Mouse (Mus musculus) E14TG2a.4 (cell line): ENCODE results near the gene Nudt14.

Experiments
- H3K27me3 ChIP-seq: 2 replicates; pipeline ENCODE4 v1.6.1; 2014; ENCODE audit warnings: low read length, control low read depth; ENCODE audit not compliant: insufficient read depth
- H3K36me3 ChIP-seq: 2 replicates; pipeline ENCODE4 v1.6.1; 2014; ENCODE audit warnings: low read length, control low read depth; ENCODE audit not compliant: insufficient read depth
- H3K4me1 ChIP-seq: replicated peaks from 2 replicates; pipeline ENCODE4 v1.6.1; 2014; ENCODE audit warnings: low read depth, low read length, control low read depth
- H3K4me3 ChIP-seq: replicated peaks from 2 replicates; pipeline ENCODE4 v1.5.1; 2014; ENCODE audit warnings: mild to moderate bottlenecking, low read length
- H3K9me3 ChIP-seq: 2 replicates; pipeline ENCODE4 v1.6.1; 2014; ENCODE audit warnings: low read length, control low read depth
- CTCF ChIP-seq: conservative IDR thresholded peaks from 2 replicates; pipeline ENCODE4 v1.5.1; 2014; ENCODE audit warnings: low read length
- NANOG ChIP-seq: IDR thresholded peaks from 2 replicates; pipeline ENCODE4 v1.6.1; 2014; ENCODE audit warnings: borderline replicate concordance, low read length, mixed read lengths
- POU5F1 ChIP-seq: IDR thresholded peaks from 2 replicates; pipeline ENCODE4 v1.6.1; 2014; ENCODE audit warnings: low read length, borderline replicate concordance

Nudt14 gene

DNA sequence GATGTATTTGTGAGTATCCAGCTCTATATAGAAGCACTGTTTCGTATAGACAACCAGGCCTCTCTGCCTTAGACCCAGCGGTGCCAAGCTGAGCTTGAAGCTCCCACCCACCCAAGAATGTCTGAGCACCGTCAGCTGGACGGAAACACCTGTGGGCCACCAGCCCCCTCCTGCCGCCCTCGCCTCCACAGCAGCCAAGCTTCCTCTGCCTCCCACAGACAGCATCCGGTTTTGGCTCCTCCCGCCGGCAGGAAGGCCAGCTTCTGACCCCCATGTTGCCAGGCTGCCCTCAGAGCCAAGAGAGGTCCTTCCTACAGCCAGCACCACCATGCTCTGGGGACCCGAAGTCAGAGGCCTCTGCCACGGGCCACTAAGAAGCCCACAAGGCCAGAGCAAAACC is 27.4 kb downstream of the Nudt14 start:
- TF ChIP-seq CTCF (no peak), POU5F1 (no peak), NANOG (no peak)
- Histone ChIP-seq H3K4me3 (no peak overlapping the region), H3K4me1 (peaks cover 68% of the 10 kb centered on the region), H3K27me3 (peaks cover 7% of the 10 kb centered on the region; the same call in 1 of the 2 replicates), H3K9me3 (no peaks in the 10 kb centered on the region), H3K36me3 (peaks cover 75% of the 10 kb centered on the region)

DNA sequence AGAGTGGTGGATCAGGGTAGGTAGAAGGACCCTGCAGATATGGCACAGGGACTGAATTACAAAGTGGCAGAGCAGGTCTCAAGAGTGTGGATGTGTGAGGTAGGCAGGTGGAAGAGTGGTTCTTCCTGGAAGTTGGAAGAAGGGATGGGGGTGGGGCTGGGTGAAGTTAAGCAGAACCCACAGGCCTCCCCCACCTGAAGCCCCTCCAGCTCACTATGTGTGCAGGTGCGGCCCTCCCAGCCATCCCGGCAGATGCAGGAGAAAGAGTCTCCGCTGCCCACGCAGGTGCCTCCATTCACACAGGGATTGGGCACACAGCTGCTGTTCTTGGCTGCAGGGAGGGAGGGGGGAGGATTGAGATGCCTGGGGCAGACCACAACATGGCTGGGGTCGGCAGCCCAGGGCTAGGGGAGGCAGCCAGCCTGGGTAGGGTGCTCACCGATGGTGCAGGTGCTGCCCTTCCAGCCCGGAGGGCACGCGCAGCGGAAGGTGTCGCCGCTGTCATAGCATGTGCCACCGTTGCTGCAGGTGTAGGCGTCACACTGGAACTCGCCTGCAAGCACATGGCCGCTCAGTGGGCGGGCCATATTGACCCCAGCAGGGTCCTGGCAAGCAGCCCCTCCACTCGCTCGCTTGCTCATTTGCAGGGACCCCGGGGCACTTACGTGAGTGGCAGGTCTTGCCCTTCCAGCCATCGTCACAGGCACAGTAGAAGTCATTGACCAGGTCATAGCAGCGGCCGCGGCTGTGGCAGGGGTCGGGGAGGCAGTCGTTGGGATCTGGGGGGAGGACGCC is 28.8 kb downstream of the Nudt14 start:
- no peaks in the 10 kb centered on the region for H3K9me3 ChIP-seq
- H3K4me3 ChIP-seq = peak overlapping the region; percentile 52
- 0 out of 2 replicates have a peak, but pooled peaks cover 3% of the 10 kb centered on the region for H3K27me3 ChIP-seq
- TF ChIP-seq CTCF = no peak
- TF ChIP-seq NANOG = no peak
- TF ChIP-seq POU5F1 = no peak
- peaks cover 83% of the 10 kb centered on the region for H3K36me3 ChIP-seq
- H3K4me1 ChIP-seq = peaks cover 74% of the 10 kb centered on the region

DNA sequence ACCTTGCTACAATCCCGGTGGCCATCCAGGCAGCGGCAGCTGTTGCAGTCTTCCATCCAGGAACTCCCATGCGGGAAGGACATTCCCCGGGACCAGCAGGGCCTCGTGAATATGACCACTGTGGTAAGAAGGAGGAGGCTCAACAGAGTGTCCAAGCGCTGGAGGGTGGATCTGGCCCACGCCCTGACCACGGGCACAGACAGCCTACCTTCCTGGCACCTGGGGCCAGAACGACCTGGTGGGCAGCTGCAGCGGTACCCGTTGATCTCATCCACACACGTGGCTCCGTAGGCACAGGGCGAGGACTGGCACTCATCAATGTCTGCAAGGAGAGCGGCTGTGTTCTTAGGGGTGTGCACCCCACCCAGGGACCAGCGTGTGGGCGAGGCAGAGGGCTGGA is 30.2 kb downstream of the Nudt14 start:
- H3K27me3 ChIP-seq = 0 out of 2 replicates have a peak, but pooled peaks cover 3% of the 10 kb centered on the region

DNA sequence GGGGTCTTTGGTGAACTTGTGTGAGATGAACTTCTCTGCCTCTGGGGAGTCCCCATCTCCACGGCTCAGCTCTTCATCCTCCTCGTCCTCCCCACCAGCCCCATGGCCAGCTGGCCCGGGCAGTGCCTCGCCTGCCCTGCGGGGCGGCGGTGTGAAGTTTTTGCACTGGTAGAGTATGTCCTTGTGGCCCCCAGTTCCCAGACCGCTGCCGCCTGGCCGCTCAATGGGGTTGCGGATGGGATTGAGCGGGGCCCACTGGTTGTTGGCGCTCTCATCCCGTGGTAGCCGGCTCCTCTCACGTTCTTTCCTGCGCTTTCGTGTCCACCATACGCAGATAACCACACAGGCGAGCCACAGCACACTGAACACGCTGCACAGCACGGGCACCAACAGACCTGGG is 32.9 kb downstream of the Nudt14 start:
- Histone ChIP-seq H3K4me3 (peak overlapping the region; percentile 39; the same call in 1 of the 2 replicates), H3K9me3 (no peaks in the 10 kb centered on the region), H3K36me3 (peaks cover 67% of the 10 kb centered on the region), H3K27me3 (0 out of 2 replicates have a peak, but pooled peaks cover 3% of the 10 kb centered on the region), H3K4me1 (peaks cover 48% of the 10 kb centered on the region)
- TF ChIP-seq CTCF = no peak
- no peak for TF ChIP-seq POU5F1
- no peak for TF ChIP-seq NANOG

More for the DNA sequence above, 30.2 kb downstream of the Nudt14 start:
- Histone ChIP-seq H3K36me3 (peaks cover 87% of the 10 kb centered on the region), H3K4me1 (peaks cover 69% of the 10 kb centered on the region), H3K9me3 (no peaks in the 10 kb centered on the region), H3K4me3 (no peak overlapping the region)
- TF ChIP-seq CTCF (no peak), NANOG (no peak), POU5F1 (no peak)

DNA sequence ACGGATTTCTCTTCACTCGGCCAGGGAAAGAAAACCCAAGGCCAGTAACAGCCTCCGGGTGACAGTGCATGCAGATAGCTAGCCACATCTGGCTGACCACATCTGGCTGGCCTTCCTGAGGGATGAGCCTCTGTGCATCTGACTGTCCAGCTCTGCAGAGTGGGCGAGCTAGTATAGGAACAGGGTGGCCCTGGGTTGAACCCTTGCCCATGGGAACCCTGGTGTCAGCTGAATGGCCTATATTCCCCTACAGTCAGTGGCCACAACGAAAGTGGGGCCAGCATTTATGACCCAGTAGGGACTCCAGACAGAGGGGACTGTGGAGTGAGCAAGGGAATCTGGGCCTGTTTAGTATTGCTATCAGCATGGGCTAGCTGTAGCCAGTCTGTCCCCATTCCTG is 36.9 kb downstream of the Nudt14 start:
- H3K9me3 ChIP-seq = no peaks in the 10 kb centered on the region
- TF ChIP-seq CTCF (no peak), NANOG (no peak), POU5F1 (no peak)

DNA sequence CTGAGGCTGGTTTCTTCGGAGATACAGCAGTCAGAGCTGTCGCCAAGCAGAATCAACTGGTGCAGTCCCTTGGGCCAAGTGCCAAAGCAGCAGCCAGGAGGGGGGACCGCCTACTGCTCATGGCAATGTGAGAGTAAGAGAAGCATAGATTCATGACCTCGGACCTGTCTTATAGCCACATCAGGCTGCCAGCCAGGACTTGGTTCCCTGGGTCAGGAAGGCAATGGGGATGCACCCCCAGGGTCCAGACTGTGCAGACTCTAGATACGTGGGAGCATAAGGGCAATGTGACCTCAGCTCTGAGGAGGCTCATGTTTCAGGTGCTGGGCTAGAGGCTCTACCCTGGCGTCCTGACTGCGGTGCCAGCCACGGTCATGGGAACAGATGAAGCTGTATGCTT is 38.0 kb downstream of the Nudt14 start:
- H3K4me3 ChIP-seq = no peak overlapping the region
- no peaks in the 10 kb centered on the region for H3K27me3 ChIP-seq
- TF ChIP-seq POU5F1 (no peak), NANOG (no peak), CTCF (no peak)
- H3K36me3 ChIP-seq = peaks cover 19% of the 10 kb centered on the region
- no peaks in the 10 kb centered on the region for H3K9me3 ChIP-seq
- peaks cover 4% of the 10 kb centered on the region for H3K4me1 ChIP-seq

More for the DNA sequence above, 36.9 kb downstream of the Nudt14 start:
- Histone ChIP-seq H3K4me3 (no peak overlapping the region), H3K36me3 (peaks cover 28% of the 10 kb centered on the region), H3K4me1 (peaks cover 14% of the 10 kb centered on the region), H3K27me3 (no peaks in the 10 kb centered on the region)

DNA sequence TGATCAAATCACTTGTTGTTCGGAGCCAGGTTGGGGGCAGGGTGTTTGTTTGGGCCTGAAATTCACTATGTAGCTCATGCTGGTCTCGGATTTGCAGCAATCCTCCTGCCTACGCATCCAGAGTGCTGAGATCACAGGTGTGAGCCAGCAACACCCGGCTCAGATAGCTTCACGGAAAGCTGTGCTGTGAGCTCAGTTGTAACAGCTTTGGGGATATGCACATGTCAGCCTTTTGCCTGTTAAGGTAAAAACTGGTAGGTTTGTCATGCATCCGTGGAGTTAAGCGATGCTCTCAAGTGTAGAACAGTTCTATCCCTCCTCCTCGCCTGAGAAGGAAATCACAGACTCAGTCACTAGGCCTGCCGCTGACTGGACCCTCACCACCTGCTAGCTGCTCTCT is 41.3 kb downstream of the Nudt14 start:
- H3K9me3 ChIP-seq = peaks cover 2% of the 10 kb centered on the region; the same call in 1 of the 2 replicates
- no peaks in the 10 kb centered on the region for H3K36me3 ChIP-seq
- 0 out of 2 replicates have a peak, but pooled peaks cover 2% of the 10 kb centered on the region for H3K27me3 ChIP-seq
- TF ChIP-seq NANOG (no peak), POU5F1 (no peak), CTCF (no peak)
- peaks cover 9% of the 10 kb centered on the region; the same call in 1 of the 2 replicates for H3K4me1 ChIP-seq
- no peak overlapping the region for H3K4me3 ChIP-seq

DNA sequence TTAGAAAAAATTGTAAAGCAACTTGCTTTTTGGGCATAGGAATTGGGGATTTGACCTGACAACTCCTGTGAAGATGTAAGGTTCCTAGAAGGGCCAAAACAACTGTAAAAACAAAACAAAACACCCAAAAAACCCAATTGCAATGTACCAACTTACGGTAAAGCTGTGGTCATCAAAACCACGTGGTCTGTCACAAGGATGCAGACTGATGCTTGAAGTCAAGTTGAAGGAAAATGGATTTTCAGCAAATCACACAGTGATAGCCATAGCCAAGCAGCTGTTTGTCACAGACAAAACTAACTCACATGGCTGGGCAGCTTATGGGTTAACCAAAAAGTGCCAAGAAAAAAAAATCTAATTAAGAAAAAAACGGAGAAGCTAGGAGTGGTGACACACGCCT is 43.0 kb downstream of the Nudt14 start:
- H3K4me3 ChIP-seq = no peak overlapping the region
- no peak for TF ChIP-seq CTCF

More for the DNA sequence above, 43.0 kb downstream of the Nudt14 start:
- H3K27me3 ChIP-seq = peaks cover 18% of the 10 kb centered on the region
- no peaks in the 10 kb centered on the region for H3K36me3 ChIP-seq
- peaks cover 7% of the 10 kb centered on the region; the same call in 1 of the 2 replicates for H3K9me3 ChIP-seq
- H3K4me1 ChIP-seq = peaks cover 9% of the 10 kb centered on the region; the same call in 1 of the 2 replicates
